Mouse (Mus musculus) spleen, adult 10 weeks (tissue): Measurements from ENCODE around the gene Gper1. TPM values are rescaled to one million over a fixed set of nuclear protein-coding genes. Genes with fewer than 3 reads are reported as not detected.

Experiments
- polyA plus RNA-seq: library from polyadenylated mRNA; stranded (reverse); fragments of 350-450 nt; fragmentation: Illumina TruSeq; extraction: RNeasy Lipid Tissue Mini Kit (QIAGEN cat#74804); gene quantifications from one replicate; pipeline ENCODE4 v1.2.3, GENCODE M21; 2015; ENCODE audit warnings: low replicate concordance; ENCODE audit not compliant: insufficient read depth

The Gper1 gene
- polyA plus RNA-seq, result 0.23 TPM

GRCm38 (mm10) chr5:139423026-139423865 is at the start of gene Gper1:
TSS of gene Gper1 (plus strand) at chr5:139423151.

GRCm38 (mm10) chr5:139377468-139378270 is 45.3 kb upstream of the Gper1 start, which contains the start of gene Gpr146:
TSS of gene Gpr146 (plus strand) at chr5:139377697.

GRCm38 (mm10) chr5:139404801-139405401 is 18.1 kb upstream of the Gper1 start, which contains the start of gene C130050O18Rik:
TSS of gene C130050O18Rik (plus strand) at chr5:139405280.

GRCm38 (mm10) chr5:139460384-139461067 is 37.6 kb downstream of the Gper1 start, which contains the start of gene 3110082I17Rik:
TSS of gene 3110082I17Rik (minus strand) at chr5:139460527.

Other genes starting within 250 kb of the Gper1 start
- gene Sun1, start 222.5 kb upstream of the Gper1 start, polyA plus RNA-seq, result 34.8 TPM
- gene Get4, start 170.8 kb upstream of the Gper1 start, polyA plus RNA-seq, result 30.9 TPM
- 9.5 TPM for gene Adap1, start 97.5 kb upstream of the Gper1 start, polyA plus RNA-seq
- gene Cox19, start 71.7 kb upstream of the Gper1 start, polyA plus RNA-seq, result 20.6 TPM
- not detected for gene Cyp2w1, start 70.5 kb upstream of the Gper1 start, polyA plus RNA-seq
- gene Gpr146, start 45.5 kb upstream of the Gper1 start, polyA plus RNA-seq, result 17.8 TPM
- gene C130050O18Rik, start 17.9 kb upstream of the Gper1 start, polyA plus RNA-seq, result 2.8 TPM
- 4.0 TPM for gene 3110082I17Rik, start 37.4 kb downstream of the Gper1 start, polyA plus RNA-seq
- gene Zfand2a, start 61.4 kb downstream of the Gper1 start, polyA plus RNA-seq, result 9.4 TPM
- gene Uncx, start 120.3 kb downstream of the Gper1 start, polyA plus RNA-seq, result not detected